Mouse (Mus musculus) cerebellum, postnatal 4 days (tissue): ENCODE data around the gene Anapc10.
"Not testable (repeated sequence)": the region's sequence is repeated elsewhere in the genome, so short reads cannot be mapped to it uniquely, and the experiment has no call there.

Source experiments
- DNase-seq, 2 experiments: peaks; one replicate each; pipeline ENCODE4 v3.0.0; 2022; ENCODE audit warnings: low spot score in 2 of 2, mixed read lengths in 1 of 2

Anapc10 gene

GRCm38 (mm10) chr8:79711064-79711961, at the start of gene Anapc10, which contains the start of gene Abce1:
Anapc10 (plus strand) TSS chr8:79711820.
Abce1 (minus strand) TSS chr8:79711740.
- peak; percentile 97 to 99 for DNase-seq

- no peak for DNase-seq
Measured at GRCm38 (mm10) chr8:79676461-79676860, 35.2 kb upstream of the Anapc10 start.

DNA sequence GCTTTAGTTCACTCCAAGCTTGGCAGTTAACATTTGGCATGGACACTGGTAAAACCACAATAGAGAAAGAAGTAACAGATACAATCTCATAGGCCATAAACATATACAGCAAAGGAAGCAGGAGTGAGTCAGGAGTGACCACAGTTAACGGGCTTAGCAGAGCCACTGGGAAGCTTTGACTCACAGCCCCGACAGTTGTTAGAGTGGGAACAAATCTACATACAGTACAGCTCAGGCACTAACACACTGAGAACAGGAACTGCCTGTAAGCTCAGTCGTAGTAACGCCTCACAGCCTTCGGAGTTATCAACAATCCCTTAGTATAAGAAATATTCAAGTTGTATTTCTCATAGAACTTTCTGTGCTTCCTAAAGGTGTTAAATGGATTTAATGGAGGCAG, 32.6 kb upstream of the Anapc10 start:
- no peak for DNase-seq

GRCm38 (mm10) chr8:79680083-79680482, 31.5 kb upstream of the Anapc10 start:
- not testable (repeated sequence) for DNase-seq

DNA sequence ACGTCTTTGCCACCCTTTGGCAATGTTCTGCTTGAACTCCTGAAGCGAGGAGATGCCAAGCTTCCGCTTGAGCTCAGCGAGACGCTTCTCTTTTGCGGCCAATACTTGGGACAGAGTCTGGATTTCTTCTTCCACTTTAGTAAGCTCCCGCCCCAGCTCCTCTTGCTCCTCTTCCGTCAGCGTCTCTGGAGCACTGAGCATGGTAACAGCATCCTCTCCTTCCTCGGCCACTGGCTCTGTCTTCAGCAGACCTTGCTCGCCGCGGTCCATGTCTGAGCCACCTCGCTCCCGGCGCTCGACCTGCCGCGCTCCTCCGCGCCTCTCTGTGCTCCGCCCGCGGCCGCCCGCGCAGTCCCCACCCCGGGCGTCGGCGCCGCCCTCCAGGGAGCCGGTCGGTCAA, 31.1 kb upstream of the Anapc10 start:
- DNase-seq = peak in 1 of 2 experiments; percentile 10

DNA sequence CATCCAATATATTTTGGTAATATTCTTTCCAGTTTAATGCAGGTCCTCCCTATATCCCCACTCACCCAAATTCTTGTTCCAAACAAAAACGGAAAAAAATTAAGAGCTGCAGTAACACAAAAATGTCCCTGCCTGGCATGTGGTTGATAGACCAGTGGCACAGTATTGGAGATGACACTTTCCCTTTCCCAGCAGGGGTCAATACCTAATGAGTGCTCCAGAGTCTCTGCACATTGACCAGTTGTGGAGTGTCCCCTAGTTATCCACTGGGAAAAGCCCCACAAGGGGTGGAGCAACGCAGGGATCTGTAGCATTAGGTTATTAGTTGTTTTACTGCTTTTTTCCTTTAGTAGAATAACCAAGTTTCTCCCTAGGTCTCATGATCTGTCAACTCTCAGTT, 30.7 kb upstream of the Anapc10 start:
- no peak for DNase-seq

DNA sequence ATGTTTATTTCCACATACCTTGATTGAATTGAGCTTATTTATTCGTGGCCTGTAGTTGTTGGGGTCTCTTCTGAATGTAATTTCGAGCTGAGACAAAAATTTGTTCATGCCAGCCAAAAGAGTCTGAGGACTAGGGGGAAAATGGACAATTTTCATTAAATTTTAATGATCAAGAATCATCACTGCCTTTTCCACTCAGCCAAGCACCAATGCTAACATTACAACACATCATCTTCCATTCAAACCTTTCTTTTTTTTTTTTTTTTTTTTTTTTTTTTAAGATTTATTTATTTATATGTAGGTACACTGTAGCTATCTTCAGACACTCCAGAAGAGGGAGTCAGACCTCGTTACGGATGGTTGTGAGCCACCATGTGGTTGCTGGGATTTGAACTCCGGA, 25.7 kb upstream of the Anapc10 start:
- not testable (repeated sequence) for DNase-seq

DNA sequence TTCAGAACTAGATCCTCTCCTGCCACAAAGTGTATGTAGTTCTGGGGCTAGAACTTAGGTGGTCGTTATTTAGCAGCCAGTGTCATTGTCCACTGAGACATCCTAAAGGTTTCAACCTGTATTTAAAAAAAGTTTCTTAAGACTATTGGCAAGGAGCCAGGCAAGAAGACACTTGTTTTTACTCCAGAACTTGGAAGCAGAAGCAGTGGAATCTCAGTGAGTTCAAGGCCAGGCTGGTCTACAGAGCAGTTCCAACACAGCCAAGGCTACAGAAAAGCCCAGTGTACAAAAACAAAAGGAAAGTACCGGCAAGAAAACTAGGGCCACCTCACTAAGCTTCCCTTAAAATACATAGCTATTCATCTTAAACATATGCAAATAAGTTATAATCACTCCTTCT, 19.1 kb upstream of the Anapc10 start:
- DNase-seq = no peak

- no peak for DNase-seq
Measured at GRCm38 (mm10) chr8:79706687-79707086, 4.9 kb upstream of the Anapc10 start.

- DNase-seq = no peak
Measured at GRCm38 (mm10) chr8:79712676-79713075, 1.1 kb downstream of the Anapc10 start.

- no peak for DNase-seq
Measured at GRCm38 (mm10) chr8:79721537-79721936, 9.9 kb downstream of the Anapc10 start.

- DNase-seq = no peak
Measured at GRCm38 (mm10) chr8:79723308-79723707, 11.7 kb downstream of the Anapc10 start.

DNA sequence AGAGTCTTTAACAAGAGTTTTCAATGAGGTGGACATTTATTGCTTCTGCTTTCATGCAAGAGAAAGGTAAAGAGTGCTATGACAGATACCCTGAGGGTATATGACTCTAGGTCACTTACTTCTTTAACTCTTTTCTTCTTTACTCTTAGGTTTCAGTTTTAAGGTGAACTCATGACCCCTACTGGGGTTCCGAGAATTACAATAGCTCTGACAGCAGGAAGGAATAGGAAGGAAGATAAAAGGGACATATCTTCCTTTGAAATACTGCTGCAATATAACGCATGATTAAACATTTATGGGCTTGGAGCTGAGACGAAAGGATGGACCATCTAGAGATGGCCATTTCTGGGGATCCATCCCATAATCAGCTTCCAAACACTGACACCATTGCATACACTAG, 13.0 kb downstream of the Anapc10 start:
- DNase-seq = no peak

DNA sequence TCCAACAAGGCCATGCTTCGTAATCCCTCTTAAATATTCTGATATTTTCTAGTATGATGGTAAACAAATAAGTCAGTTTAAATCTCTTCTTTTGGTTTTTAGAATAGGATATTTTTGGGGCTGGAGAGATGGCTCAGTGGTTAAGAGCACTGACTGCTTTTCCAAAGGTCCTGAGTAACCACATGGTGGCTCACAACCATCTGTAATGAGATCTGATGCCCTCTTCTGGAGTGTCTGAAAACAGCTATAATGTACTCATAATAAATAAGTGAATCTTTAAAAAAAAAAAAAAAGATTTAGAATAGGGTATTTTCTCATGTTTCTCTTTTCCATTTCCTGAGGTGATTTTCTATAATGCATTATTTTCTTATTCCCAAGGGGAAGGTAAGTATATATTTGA, 16.3 kb downstream of the Anapc10 start:
- no peak for DNase-seq

DNA sequence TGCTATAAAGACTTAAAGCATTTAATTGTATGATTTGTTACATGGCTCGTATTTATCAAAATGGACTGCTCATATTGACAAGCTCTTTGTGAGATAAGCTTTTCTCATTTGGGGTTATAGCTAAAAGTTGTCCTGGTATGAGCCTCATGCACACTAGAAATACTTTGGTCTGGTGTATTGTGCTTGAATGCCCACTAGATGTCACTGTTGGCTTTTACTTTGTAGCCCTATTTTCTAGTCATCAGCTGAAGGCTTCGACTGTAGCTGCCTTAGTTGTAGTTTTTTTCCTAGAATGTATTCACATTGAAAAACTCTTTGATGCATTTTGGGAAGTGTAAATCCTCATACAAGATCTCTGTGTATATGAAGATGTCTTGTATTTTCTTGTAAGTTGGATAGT, 22.7 kb downstream of the Anapc10 start:
- peak in 1 of 2 experiments; percentile 16 for DNase-seq

DNA sequence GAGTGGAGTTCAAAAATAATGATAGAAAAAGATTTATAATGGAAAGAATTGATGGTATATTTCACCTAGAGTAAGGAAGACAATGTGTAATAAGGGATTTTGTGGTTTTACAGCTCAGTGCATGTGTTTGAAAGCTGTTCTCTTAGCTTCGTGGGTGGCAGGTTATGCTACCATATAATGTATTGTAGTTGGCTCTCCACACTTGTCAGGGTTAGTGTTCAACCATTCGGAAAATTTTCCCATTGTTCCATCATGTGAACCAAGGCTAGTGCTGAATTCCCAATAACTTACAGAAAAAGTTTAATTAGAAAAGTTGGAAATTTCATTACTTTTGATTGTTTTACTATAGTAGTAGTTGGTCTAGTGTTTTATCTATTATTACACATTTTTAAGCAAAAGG, 36.6 kb downstream of the Anapc10 start:
- DNase-seq = no peak

GRCm38 (mm10) chr8:79748591-79748990, 37.0 kb downstream of the Anapc10 start:
- DNase-seq = no peak

DNA sequence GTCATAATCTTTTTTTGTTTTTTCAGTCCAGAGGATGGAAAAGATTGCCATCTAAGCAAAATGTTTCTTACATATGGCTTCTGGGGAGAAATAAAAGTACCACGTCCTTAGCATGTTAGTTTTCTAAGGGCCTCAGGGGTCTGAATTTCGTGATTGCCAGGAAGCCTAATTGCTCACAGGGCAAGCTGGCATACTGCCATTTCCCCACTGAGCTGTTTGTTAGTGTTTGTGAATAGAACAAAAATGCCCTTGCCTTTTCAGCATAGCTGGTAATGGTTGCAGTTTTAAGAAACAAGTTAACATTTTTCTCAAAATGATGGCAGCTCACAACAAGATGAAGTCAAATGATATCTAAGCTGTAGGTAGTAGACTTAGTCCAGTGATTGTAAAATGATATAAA, 38.7 kb downstream of the Anapc10 start:
- DNase-seq = peak in 1 of 2 experiments; percentile 71

DNA sequence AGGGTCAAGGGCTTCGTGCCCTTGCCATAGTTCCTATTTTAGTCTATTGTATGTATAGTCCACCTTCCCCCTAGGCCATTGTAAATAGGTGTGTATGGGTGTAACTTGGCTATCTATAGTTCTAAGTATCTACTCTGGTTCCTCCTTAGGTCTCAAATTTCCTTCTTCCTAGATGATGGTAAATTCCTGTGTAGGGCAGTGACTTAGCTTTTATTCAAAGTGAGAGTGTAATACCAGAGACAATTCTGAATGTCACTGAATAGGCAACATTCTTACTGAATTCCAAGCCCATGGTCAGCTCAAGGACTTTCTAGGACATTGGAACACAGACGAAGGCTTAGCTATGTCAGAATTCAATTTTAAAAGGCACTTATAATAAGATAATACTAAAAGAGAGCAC, 83.3 kb downstream of the Anapc10 start:
- DNase-seq = not testable (repeated sequence)

DNA sequence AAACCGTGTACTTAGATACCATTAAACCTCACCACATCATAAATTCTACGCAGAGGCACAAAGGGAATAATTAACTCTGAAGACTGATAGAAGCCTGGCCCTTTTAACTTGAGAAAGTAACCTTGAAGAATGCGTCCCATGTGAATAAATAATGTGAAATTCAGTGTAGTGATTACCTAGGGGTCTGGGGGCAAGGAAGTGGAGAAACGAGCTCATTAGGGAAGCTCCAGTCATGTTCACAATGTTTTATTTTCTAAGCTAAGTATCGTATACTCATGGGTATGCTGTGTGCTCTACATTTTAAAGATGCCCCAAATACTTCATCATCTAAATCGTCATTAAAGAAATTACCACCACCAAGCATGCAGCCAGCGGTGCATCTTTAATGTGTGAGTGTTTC, 85.1 kb downstream of the Anapc10 start:
- no peak for DNase-seq

- no peak for DNase-seq
Measured at GRCm38 (mm10) chr8:79804499-79804898, 92.9 kb downstream of the Anapc10 start.

GRCm38 (mm10) chr8:79806971-79807370, 95.4 kb downstream of the Anapc10 start:
- DNase-seq = no peak

GRCm38 (mm10) chr8:79826534-79826933, 114.9 kb downstream of the Anapc10 start:
- no peak for DNase-seq
